Comparison of ENCODE assay signal across 9 mouse cellular contexts in genomic region chr13:25269569-25270268, GRCm38 (mm10). TPM values are rescaled to one million over a fixed set of nuclear protein-coding genes. Genes with fewer than 3 reads are reported as not detected.
DNase-seq lines count a peak whose midpoint lies in the region; ATAC-seq lines count a peak whose summit lies in the region.
"Had no signal": no experiment of that assay in that cellular context is flagged by ENCODE, and none has a peak within 500 bp of the region (broad histone marks: within the 10 kb centered on the region; RNA-seq: fewer than 3 reads in every experiment).

No protein-coding gene starts in this region.

- no peaks in the 10 kb centered on the region for H3K27me3 ChIP-seq in kidney, embryonic 14.5 days (ENCODE audit: control insufficient read depth, insufficient read depth, low read length)
- no peaks in the 10 kb centered on the region for H3K27me3 ChIP-seq in forebrain, embryonic 12.5 days
- H3K27me3 ChIP-seq in liver, embryonic 16.5 days (ENCODE audit: control insufficient read depth, insufficient read depth, low read depth, low read length) = peaks cover 2% of the 10 kb centered on the region; the same call in 1 of the 2 replicates

- ATAC-seq in kidney, embryonic 14.5 days (ENCODE audit: low FRiP score, low TSS enrichment) = peak; percentile 91
- peak; percentile 98 for ATAC-seq in forebrain, embryonic 12.5 days (ENCODE audit: low FRiP score)
- peak; percentile 75 for ATAC-seq in liver, embryonic 16.5 days (ENCODE audit: low read depth)

- peak overlapping the region; percentile 75 for H3K4me2 ChIP-seq in kidney, embryonic 14.5 days (replicated peaks; ENCODE audit: low read depth, low read length)
- H3K4me2 ChIP-seq in forebrain, embryonic 12.5 days = peak overlapping the region; percentile 65
- H3K4me2 ChIP-seq in liver, embryonic 16.5 days (ENCODE audit: low read depth, low read length) = peak overlapping the region; percentile 49

- H3K4me3 ChIP-seq in kidney, embryonic 14.5 days (ENCODE audit: low read length) = peak overlapping the region; percentile 36
- peak overlapping the region; percentile 46 for H3K4me3 ChIP-seq in forebrain, embryonic 12.5 days (replicated peaks)
- peak overlapping the region; percentile 21; the same call in 1 of the 2 replicates for H3K4me3 ChIP-seq in liver, embryonic 16.5 days (ENCODE audit: low read depth, low read length)

- no peak for DNase-seq in kidney, adult 18-20 months
- DNase-seq in c-Kit-positive CD71-positive TER-119-positive erythroid progenitor cells, embryonic 14.5 days (ENCODE audit: low spot score) = peak; percentile 3
- peak; percentile 50 to 66 for DNase-seq in kidney, postnatal 4 days
- peak; percentile 62 to 75 for DNase-seq in right cerebral cortex, postnatal 36 days (ENCODE audit: low spot score in 2 of 2)
- no peak for DNase-seq in natural killer cell, adult 2 months (ENCODE audit: low spot score in 2 of 2)

- no peak overlapping the region for H3K27ac ChIP-seq in kidney, embryonic 14.5 days (ENCODE audit: low read depth, low read length)
- H3K27ac ChIP-seq in forebrain, embryonic 12.5 days = 0 out of 2 replicates have a peak overlapping the region, but pooled peaks have one; percentile 2
- no peak overlapping the region for H3K27ac ChIP-seq in liver, embryonic 16.5 days (ENCODE audit: low read length)

- no peak overlapping the region for H3K9ac ChIP-seq in kidney, embryonic 14.5 days (ENCODE audit: low read depth, low read length)
- H3K9ac ChIP-seq in forebrain, embryonic 12.5 days = peak overlapping the region; percentile 40; the same call in 1 of the 2 replicates
- no peak overlapping the region for H3K9ac ChIP-seq in liver, embryonic 16.5 days (ENCODE audit: low read depth, low read length)

- 0 out of 2 replicates have a peak, but pooled peaks cover 4% of the 10 kb centered on the region for H3K4me1 ChIP-seq in kidney, embryonic 14.5 days (ENCODE audit: control insufficient read depth, insufficient read depth, low read length)
- H3K4me1 ChIP-seq in forebrain, embryonic 12.5 days = peaks cover 7% of the 10 kb centered on the region; the same call in 1 of the 2 replicates
- no peaks in the 10 kb centered on the region; the same call in none of the 2 replicates for H3K4me1 ChIP-seq in liver, embryonic 16.5 days (ENCODE audit: control insufficient read depth, low read depth, low read length)

- H3K36me3 ChIP-seq in kidney, embryonic 14.5 days (ENCODE audit: control insufficient read depth, insufficient read depth, low read length) = no peaks in the 10 kb centered on the region
- H3K36me3 ChIP-seq in forebrain, embryonic 12.5 days (replicated peaks) = no peaks in the 10 kb centered on the region
- no peaks in the 10 kb centered on the region for H3K36me3 ChIP-seq in liver, embryonic 16.5 days (ENCODE audit: control insufficient read depth, insufficient read depth)
- H3K36me3 ChIP-seq: G1E had no signal

- 3% methylated on average over 41 of the region's 42 CpGs for WGBS in kidney, embryonic 14.5 days
- WGBS in forebrain, embryonic 12.5 days = 1% methylated on average over 41 of the region's 42 CpGs
- WGBS in liver, embryonic 16.5 days (ENCODE audit: insufficient replicate concordance) = 3% methylated on average over 37 of the region's 42 CpGs

- H3K9me3 ChIP-seq in kidney, embryonic 14.5 days (ENCODE audit: control insufficient read depth, low read length) = no peaks in the 10 kb centered on the region
- H3K9me3 ChIP-seq in forebrain, embryonic 12.5 days = no peaks in the 10 kb centered on the region
- H3K9me3 ChIP-seq in liver, embryonic 16.5 days (replicated peaks; ENCODE audit: control insufficient read depth, low read length) = no peaks in the 10 kb centered on the region

RNA-seq across cellular contexts. Expression of gene Nrsn1, which starts 0.6 kb away (rescaled TPM):
- 0.96 and 1.2 TPM in 2 replicates for polyA plus RNA-seq in kidney, embryonic 14.5 days (2014; fragmentation: Nextera tagmentation; extraction: Ambion mirVana)
- 12.1 and 14.2 TPM in 2 replicates for polyA plus RNA-seq in forebrain, embryonic 12.5 days (2016; fragmentation: Nextera tagmentation; extraction: Ambion mirVana)
- 0.05 TPM in 1 of 2 replicates, not detected in the other for polyA plus RNA-seq in liver, embryonic 16.5 days (2015; fragmentation: Nextera tagmentation; extraction: Ambion mirVana)
- polyA plus RNA-seq: G1E had no signal

Comparison
In these comparisons a context has a peak if more than half of its experiments do, and no peak if none do; other contexts are left out.
1. DNase-seq: peak in c-Kit-positive CD71-positive TER-119-positive erythroid progenitor cells, embryonic 14.5 days (single experiment), kidney, postnatal 4 days (2 of 2) and right cerebral cortex, postnatal 36 days (2 of 2); none in kidney, adult 18-20 months (single experiment) and natural killer cell, adult 2 months (0 of 2).
2. Peak in every context shown above with its lines, with median percentiles within 50 percentile points of each other: ATAC-seq, H3K4me2 ChIP-seq and H3K4me3 ChIP-seq.